Mouse (Mus musculus) kidney, adult 2 months (tissue): ENCODE data around the gene Tmc7.

Source experiments
- CTCF ChIP-seq: fragments of 200-500 bp; conservative IDR thresholded peaks from 2 replicates; pipeline ENCODE4 v1.5.1; 2011; ENCODE audit warnings: low read depth, mild to moderate bottlenecking, control low read depth, low read length, moderate library complexity, mixed read lengths; ENCODE audit not compliant: insufficient read depth, insufficient read length
- POLR2A ChIP-seq: fragments of 200-500 bp; IDR thresholded peaks from one replicate; pipeline ENCODE4 v1.6.1; 2011; ENCODE audit warnings: low read depth, low read length, control low read depth

GRCm38 (mm10) chr7:118618104-118618503 is 33.6 kb upstream of the Tmc7 start:
- no peak for TF ChIP-seq CTCF
- no peak for TF ChIP-seq POLR2A
